Mouse (Mus musculus) left cerebral cortex, postnatal 14 days (tissue): ENCODE results near the gene Shd. TPM values are rescaled to one million over a fixed set of nuclear protein-coding genes. Genes with fewer than 3 reads are reported as not detected.

Source experiments
- DNase-seq, 2 experiments: peaks; one replicate each; pipeline ENCODE4 v3.0.0; 2021 to 2022; ENCODE audit warnings: low spot score in 2 of 2, mixed read lengths in 1 of 2
- intact Hi-C: fragments of 180-260 bp; cut with DNase I; formaldehyde crosslinking; loops from one replicate; pipeline ENCODE4 v1.15.1; 2025
- total RNA-seq, 2 experiments: library from RNA; stranded (reverse); gene quantifications; 2 replicates each; pipeline ENCODE4 v1.2.3; 2021

The Shd gene
- total RNA-seq, 2 experiments from 2014 or later = 34.3 to 39.5 TPM

DNA sequence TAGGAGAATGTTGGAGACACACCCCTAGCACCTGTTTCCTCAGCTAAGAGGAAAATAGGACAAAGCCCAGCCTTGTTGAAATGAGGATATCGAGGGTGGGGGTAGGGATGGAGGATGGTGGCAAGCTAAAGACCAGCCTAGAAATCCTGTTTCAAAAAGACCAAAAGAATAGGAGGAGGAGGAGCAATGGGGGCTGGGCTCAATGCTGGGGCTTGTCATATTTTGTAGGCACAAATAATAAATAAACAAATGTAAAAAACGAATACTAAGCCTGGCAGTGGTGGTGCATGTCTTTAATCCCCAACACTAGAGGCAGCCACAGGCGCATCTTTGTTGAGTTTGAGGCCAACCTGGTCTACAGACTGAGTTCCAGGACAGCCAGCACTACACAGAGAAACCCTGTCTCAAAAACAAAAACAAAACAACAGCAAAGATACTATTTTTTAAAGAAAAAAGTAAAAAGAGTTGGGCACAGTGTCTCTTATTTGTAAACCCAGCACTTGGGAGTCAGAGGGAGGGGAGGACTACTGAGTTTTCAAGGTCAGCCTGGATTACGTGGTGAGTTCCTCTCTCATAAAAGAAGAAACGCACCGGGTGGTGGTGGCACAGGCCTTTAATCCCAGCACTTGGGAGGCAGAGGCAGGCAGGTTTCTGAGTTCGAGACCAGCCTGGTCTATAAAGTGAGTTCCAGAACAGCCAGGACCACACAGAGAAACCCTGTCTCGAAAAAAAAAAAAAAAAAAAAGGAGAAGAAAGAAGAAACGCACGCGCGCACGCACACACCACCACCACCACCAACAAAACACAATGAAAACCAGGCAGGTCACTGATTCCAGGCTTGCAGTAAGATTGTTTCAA, 12.3 kb upstream of the Shd start:
- intact Hi-C loops = loop anchor here (5.0 kb wide), 1 partner anchor 256 kb away; no protein-coding TSS in a partner anchor
- DNase-seq = no peak

DNA sequence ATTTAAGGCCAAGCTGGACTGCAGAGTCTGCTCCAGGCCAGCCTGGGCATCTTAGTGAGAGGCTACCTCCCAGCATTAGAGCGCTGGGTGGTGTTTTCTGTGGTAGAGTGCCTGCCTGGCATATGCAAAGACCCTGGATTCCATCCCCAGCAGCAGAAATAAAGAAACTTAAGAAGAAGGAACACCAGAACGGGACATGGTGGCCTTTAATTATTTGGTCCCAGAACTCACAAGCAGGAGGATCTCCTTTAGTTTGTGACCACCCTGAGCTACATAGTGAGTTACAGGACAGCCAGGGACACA, 11.7 kb upstream of the Shd start:
- DNase-seq = no peak
- intact Hi-C loops = loop anchor here (5.0 kb wide), 1 partner anchor 256 kb away; no protein-coding TSS in a partner anchor

DNA sequence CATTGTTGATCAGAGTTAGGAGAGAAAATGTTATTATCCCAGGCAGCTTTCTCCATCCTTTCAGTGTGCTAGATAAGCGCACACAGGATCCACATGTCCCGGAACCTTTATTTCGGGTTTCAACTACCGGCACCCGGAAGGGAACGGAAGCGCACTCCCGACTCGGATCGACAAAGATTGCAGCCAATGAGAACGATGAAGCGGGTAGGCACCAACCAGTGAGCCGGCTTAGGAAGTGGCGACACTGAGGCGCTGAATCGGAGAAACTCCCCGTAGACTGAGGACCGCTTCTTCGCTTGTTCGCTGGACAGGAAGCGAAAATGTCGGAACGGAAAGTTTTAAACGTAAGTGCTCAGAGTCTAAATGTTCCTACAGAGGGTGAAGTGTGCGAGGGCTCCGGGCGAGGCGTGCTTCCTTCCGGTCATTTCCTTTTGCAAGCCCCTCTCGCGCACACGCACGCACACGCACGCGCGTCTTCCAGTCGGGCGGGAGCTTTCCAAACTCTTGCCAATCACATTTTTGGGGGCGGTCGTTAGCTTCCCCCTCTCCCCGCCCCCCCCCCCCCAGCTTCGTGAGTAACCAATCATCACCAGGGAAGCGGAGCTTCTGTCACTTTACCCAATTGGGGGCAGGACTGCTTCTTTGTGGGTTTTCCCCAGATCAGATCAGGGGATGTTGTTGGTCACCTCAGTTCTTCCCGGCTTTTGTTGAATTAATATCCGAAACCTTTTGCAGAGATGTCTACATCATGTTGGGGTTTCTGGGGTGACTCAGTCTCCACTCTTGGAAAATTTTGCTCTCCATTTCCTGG, 11.1 kb upstream of the Shd start, which contains the start of gene Yju2:
TSS of gene Yju2 (plus strand) at position 182 of the 811 bp plus-strand sequence.
- peak; percentile 95 to 98 for DNase-seq
- intact Hi-C loops = loop anchor here (5.0 kb wide), 1 partner anchor 257 kb away; no protein-coding TSS in a partner anchor

DNA sequence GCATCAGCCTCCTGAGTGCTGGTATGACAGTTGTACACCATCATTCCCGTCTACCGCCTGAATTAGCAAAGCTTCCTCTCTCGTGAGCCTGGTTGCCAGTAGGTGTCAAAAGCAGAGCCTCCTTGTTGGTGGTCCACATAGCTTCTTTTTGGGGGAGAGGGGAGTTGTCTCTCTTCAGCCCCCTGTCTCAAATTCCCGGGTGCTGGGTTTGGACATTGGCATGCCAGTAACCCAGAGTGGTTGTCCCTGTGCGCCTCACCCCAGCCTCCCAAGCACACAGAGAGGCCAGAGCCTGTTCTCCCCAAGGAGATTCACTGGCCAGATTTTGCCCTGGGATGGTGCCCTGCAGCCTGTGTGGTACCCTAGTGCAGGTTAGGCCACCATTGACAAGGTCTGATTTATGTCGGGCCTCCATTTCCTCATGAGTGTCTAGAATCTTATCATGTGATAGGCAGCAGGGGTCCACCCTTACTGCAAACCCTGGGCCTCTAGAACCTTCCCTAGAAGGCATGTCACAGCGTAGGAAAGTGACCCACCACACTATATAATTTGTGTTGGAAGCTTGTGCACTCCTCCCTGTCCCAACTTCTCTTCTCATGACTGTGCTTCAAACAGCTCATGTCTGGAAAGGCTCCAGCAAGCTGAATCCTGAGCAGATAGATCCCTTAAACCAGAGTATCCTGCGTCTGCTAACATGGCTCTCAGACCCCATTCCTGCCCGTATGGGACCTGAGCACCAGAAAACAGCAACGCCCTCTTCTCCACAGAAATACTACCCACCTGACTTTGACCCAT, 10.1 kb upstream of the Shd start:
- intact Hi-C loops = loop anchor here (5.0 kb wide), 1 partner anchor 258 kb away; no protein-coding TSS in a partner anchor
- DNase-seq = no peak

DNA sequence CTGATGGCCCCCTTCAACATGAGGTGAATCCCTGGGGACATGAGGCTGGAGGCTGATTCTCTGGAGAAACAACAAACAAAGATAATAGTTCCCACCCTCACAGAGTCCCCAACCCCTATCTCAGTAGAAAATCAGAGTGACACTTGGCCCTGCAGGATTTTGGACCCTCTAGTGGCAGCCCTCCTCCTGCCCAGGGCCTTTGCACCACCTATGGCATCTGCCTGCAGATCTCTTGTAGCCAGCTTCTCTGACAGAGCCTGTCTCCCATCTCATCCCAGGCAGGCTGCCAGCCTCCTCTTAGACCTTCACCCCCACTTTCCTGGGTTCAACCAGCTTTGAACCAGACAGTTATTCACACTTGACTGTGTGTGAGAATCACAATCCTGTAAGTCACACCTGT, 9.5 kb upstream of the Shd start:
- DNase-seq = no peak
- intact Hi-C loops = no loop called here

DNA sequence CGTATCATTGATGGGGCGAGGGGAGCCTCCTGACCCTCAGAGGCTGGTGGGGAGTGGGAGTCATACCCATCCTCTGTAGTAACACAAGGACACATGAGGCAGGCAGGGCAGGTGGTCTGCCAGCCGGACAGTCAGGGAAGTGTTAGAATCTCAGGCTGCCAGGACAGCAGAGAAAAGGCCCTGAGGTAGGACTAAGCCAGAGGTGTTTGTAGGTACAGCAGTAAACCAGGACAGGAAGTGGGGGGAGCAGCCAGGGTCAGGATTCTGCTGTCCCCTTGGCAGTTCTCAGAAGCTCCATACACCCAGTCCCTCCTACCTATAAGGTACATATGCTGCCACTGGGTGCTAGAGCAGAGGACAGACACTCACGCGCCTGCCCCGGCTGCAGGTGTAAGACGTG, 8.6 kb upstream of the Shd start:
- no peak for DNase-seq
- intact Hi-C loops = no loop called here

DNA sequence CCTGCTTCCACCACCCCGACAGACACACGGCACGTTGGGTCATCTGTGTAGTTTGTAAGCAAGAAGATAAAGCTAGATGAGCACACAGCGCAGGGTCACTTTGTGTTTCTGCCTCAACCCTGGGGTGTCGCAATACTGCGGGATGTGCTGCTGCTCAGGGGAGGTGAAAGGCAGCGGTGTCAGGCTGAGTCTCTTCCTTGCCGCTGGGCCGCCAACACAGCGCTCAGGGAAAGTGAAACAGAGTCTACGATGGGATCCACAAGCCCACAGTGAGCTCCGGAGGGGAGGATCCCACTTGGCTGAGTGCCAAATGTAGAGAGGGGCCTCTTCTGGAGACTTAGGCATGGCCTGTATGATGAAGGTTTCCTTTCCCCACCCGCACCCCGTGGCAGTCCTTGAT, 7.1 kb upstream of the Shd start:
- no peak for DNase-seq
- intact Hi-C loops = no loop called here

DNA sequence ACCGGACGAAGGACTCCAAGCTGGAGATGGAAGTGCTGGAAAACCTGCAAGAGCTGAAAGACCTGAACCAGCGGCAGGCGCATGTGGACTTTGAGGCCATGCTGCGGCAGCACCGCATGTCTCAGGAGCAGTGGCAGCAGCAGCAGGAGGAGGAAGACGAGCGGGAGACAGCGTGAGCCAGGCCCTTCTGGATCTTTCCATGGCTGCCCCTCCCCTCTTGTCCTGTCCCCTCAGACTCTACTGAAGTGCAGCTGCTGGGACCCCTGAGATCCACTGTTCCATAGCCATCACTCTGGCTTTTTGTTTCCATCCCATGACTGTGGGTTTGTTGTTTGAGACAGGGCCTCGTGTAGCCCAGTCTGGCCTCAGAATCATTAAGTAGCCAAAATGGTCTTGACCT, 5.8 kb upstream of the Shd start:
- no peak for DNase-seq
- intact Hi-C loops = no loop called here

DNA sequence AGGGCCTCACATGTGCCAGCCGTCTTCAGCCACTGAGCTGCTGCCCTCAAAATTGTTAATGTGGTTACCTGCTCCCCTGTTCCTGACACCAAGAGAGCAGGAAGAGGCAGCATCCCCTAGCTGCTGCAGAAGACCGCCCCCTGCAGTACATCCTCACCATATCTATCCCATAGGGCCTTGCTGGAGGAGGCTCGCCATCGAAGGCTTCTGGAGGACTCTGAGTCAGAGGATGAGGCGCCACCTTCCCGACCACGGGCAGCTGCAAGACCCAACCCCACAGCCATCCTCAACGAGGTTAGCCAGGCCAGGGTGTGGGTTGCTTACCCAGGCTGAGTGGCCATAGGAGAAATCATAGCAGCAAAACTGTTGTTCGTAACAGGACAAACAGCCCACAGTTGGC, 5.3 kb upstream of the Shd start:
- DNase-seq = no peak
- intact Hi-C loops = no loop called here

DNA sequence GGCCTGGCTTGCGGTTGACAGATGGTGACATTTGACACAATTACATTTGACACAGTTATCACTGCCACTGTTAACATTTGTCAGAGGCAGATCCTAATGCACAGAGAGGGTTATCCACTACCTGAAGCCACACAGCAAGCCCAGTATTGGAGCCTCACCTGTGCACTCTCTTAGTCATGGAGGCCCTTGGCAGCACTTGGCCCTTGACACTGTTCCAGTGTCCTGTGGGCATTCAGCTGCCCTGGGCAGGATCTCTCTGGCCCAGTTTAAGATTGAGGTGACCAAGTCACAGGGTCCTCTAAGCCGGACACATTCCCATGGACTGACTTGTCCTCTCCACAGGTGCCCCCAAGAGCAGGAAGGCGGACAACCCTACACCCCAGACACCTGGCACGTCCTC, 3.1 kb upstream of the Shd start:
- intact Hi-C loops = no loop called here
- DNase-seq = no peak

DNA sequence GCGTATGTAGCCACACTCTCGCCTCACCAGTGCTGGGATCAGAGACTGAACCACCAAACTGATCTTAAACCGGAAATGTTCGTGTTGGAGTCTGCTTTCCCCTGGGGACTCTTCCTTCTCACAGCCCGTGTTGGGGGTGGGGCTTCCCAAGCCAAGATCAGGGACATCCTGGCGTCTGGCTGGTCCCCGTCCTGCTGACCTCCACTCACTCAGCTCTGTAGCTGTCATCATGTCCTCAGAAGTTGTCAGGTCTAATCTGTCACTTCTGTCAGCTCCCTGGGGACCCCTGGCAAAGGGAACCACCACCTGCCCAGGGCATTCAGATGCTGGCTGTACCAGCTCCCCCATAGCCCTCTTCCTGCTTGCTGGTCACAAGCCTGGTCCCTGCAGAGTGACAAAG, 2.1 kb upstream of the Shd start:
- DNase-seq = no peak
- intact Hi-C loops = no loop called here

DNA sequence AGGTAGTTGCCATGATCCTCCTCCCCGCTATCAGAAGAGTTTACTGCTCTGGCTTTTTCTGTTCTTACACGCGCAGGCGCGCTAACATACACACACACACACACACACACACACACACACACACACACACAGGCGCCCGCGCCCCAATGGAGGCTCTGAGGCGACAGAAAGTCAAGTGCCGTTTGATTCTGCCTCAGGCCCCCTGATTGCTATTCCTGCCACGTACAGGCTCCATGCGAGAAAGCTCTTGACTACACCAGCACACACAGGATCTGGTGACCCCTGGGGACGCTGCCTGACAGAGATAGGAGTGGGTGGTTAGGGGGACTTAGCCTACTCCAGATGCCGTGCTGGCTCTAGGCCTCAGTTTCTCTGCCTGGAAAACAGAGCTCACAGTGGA, 707 bp upstream of the Shd start:
- intact Hi-C loops = no loop called here
- DNase-seq = peak; percentile 66 to 80

DNA sequence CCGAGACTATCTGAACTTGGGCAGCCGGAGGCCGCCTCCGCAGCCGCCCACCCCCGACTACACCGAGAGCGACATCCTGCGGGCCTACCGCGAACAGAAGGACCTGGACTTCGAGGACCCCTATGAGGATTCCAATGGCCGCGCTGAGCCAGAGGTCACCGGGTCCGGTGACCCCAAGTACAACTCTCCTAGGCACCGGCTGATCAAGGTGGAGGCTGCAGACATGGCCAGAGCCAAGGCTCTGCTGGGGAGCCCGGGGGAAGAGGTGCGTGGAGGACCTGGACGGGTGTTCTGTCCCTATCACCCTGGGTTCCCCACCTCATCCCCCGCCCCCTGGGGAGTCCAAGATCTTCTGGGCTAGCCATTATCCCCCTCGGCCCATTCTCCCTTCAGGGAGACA, 1.2 kb downstream of the Shd start:
- intact Hi-C loops = no loop called here
- DNase-seq = no peak

DNA sequence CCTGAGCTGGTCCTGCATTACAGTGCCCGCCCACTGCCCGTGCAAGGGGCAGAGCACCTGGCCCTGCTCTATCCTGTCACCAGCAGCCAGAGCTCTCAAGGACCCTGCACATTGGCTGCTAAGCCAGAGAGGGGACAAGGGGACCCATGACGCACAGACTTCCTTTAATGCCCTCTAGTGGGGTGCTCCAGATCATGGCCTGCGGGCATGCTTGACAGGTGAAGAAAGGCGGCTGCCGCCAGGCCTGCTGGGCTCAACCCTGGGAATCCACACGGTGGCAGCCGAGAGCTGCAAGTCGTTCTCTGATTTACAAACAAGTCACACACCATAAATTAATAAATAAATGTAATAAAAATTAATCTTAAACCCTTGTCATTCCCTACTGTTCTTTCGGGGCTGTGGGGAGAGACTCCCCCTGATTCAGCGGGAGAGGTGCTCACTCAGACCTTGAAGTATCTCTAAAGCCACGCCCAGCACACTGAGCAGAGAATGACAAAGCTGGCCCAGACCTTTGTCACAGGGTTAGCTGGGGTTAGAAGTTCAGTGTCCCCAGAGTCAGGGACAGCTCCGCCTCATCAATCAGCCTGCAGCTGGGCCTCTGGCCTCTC, 6.1 kb downstream of the Shd start:
- intact Hi-C loops = no loop called here
- peak; percentile 76 to 81 for DNase-seq

DNA sequence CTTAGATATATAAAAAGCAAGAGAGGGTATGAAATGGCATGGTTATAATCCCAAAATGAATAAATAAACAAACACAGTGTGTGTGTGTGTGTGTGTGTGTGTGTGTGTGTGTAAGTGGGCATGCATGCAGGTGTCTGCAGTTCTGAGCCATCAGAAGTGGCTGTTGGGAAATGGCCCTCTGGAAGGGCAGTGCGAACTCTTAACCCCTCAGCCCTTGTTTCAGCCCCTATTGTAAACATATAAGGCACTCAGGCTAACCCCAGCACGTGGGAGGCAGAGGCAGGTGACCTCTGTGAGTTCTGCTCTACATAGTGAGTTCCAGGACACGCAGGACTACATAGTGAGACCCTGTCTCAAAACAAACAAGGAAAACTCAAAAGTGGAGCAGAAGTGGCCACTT, 7.0 kb downstream of the Shd start:
- intact Hi-C loops = no loop called here
- no peak for DNase-seq

DNA sequence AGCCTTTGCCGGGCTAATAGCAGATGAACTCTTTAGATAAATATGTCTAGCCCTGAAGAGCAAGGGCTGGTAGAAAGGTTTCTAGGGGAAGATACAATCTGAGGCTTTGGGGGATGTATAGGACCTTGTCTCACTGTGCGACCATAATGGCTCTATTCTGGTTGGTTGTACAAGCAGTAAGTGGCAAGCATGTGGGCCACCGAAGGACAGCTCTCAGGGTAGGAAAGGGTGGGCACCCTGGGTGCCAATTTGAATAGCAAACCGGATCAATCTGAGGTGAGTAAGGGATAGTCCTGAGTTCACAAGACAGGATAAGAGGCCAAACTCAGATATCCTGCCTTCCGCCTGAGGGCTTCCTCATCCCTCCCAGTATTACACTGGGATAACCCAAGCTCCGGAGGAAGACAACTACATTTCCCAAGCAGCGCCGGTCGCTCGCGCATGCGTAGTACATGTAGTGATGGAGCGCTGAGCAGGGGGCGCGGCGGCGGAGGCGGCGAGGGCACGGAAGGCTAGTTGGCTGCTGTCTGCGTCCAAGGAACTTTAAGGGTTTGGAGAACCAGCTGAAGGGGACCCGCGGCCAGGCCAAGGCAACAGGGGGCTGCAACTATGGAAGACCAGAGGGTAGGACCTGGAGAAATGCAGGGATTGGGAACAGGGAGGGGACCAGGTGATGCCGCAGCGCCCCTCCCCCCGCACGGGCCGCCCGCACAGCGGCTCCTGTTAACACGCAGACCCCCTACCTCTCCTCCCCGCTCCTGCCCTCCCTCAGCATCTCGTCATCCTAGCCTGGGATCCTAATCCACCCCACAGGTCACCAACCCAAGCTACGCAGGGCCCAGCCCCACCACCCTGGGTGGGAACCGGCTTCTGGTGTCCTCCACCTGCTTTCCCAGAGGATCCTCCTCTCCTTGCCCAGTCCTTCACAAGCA, 16.0 kb downstream of the Shd start, which contains the start of gene Fsd1:
TSS of gene Fsd1 (plus strand) at position 480 of the 932 bp plus-strand sequence.
- intact Hi-C loops = no loop called here
- DNase-seq = peak; percentile 87 to 89

DNA sequence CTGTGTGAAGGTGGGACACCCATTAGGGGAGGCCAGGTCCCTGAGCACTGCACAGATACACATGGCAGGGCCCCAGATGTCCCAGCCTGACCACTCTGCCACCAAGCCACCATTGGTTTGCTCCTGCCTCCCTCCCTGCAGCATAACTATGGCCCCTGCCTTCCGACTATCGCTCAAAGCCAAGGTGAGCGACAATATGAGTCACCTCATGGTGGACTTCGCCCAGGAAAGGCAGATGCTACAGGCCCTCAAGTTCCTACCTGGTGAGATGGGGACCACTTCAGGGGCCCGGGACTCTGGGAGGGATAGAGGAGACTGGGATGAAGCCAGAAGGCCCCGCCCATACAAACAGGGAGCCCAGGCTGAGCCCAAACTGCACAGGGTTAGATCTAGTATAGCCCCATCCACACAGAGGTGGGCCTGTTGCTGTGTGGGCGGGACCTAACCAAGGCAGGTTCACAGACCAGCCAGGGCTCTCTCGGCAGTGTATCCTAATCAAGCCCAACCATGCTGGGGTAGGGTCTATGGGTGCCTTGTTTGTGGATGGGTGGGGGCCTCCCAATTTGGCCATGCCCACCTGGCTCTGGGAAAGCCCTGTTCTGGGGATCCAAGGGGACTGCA, 20.1 kb downstream of the Shd start:
- intact Hi-C loops = no loop called here

DNA sequence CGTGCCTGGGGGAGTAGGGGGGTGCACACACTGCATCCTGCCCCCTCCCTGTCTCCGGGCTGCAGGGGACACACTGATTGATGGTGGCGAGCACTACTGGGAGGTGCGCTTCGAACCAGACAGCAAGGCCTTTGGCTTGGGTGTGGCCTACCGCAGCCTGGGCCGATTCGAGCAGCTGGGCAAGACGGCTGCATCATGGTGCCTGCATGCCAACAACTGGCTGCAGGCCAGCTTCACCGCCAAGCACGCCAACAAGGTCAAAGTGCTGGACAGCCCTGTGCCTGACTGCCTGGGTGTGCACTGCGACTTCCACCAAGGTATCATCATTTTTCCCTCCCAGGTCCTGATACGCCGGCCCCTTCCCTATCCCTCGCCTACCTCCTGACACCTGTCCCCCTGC, 25.7 kb downstream of the Shd start:
- no peak for DNase-seq
- intact Hi-C loops = no loop called here

More for the DNA sequence above, 20.1 kb downstream of the Shd start:
- DNase-seq = no peak
